Mouse (Mus musculus): ENCODE results near the gene Ramp3. TPM values are rescaled to one million over a fixed set of nuclear protein-coding genes. Genes with fewer than 3 reads are reported as not detected.
A peak's percentile ranks its signal among the peaks of the same experiment; 100 is the strongest.

The Ramp3 gene
- polyA plus RNA-seq, 1 experiment from 2014 or later: 1.7 TPM

- 80% methylated on average over 4 of the region's 4 CpGs for WGBS
- H3K4me2 ChIP-seq: no peak overlapping the region
- ATAC-seq (ENCODE audit: insufficient number of reproducible peaks, low FRiP score): no peak
- H3K4me3 ChIP-seq: no peak overlapping the region
- H3K9me3 ChIP-seq (replicated peaks): 0 out of 2 replicates have a peak, but pooled peaks cover 4% of the 10 kb centered on the region
- H3K4me1 ChIP-seq (replicated peaks): no peaks in the 10 kb centered on the region
- H3K27ac ChIP-seq (ENCODE audit: poor library complexity, severe bottlenecking): no peak overlapping the region
- no peak overlapping the region for H3K9ac ChIP-seq
- no peaks in the 10 kb centered on the region for H3K36me3 ChIP-seq
- no peaks in the 10 kb centered on the region for H3K27me3 ChIP-seq (replicated peaks)
Observed at GRCm38 (mm10) chr11:6670826-6671225, 12.5 kb downstream of the Ramp3 start.

GRCm38 (mm10) chr11:6674701-6675100, 16.4 kb downstream of the Ramp3 start:
- no peak overlapping the region for H3K4me2 ChIP-seq
- H3K4me1 ChIP-seq (replicated peaks): peaks cover under 1% of the 10 kb centered on the region; the same call in 1 of the 2 replicates
- no peaks in the 10 kb centered on the region for H3K36me3 ChIP-seq
- H3K9ac ChIP-seq: no peak overlapping the region
- ATAC-seq (ENCODE audit: insufficient number of reproducible peaks, low FRiP score): no peak
- no peak overlapping the region for H3K27ac ChIP-seq (ENCODE audit: poor library complexity, severe bottlenecking)
- H3K9me3 ChIP-seq (replicated peaks): no peaks in the 10 kb centered on the region
- H3K27me3 ChIP-seq (replicated peaks): 0 out of 2 replicates have a peak, but pooled peaks cover 4% of the 10 kb centered on the region
- no peak overlapping the region for H3K4me3 ChIP-seq
- 86% methylated on average over 9 of the region's 9 CpGs for WGBS

- Histone ChIP-seq H3K9me3 (replicated peaks) (no peaks in the 10 kb centered on the region), H3K4me2 (no peak overlapping the region), H3K9ac (no peak overlapping the region), H3K27ac (ENCODE audit: poor library complexity, severe bottlenecking) (no peak overlapping the region), H3K4me3 (no peak overlapping the region), H3K36me3 (no peaks in the 10 kb centered on the region), H3K27me3 (replicated peaks) (0 out of 2 replicates have a peak, but pooled peaks cover 4% of the 10 kb centered on the region), H3K4me1 (replicated peaks) (peaks cover 7% of the 10 kb centered on the region)
- 51% methylated on average over 7 of the region's 7 CpGs for WGBS
- ATAC-seq (ENCODE audit: insufficient number of reproducible peaks, low FRiP score): no peak
Observed at GRCm38 (mm10) chr11:6675402-6675801, 17.1 kb downstream of the Ramp3 start.

GRCm38 (mm10) chr11:6676641-6677040, 18.3 kb downstream of the Ramp3 start:
- Histone ChIP-seq H3K9me3 (replicated peaks) (peaks cover 3% of the 10 kb centered on the region; the same call in 1 of the 2 replicates), H3K4me2 (no peak overlapping the region), H3K4me3 (no peak overlapping the region), H3K36me3 (no peaks in the 10 kb centered on the region), H3K9ac (no peak overlapping the region), H3K27me3 (replicated peaks) (0 out of 2 replicates have a peak, but pooled peaks cover 4% of the 10 kb centered on the region), H3K4me1 (replicated peaks) (peaks cover 9% of the 10 kb centered on the region), H3K27ac (ENCODE audit: poor library complexity, severe bottlenecking) (no peak overlapping the region)
- 85% methylated on average over 9 of the region's 9 CpGs for WGBS
- ATAC-seq (ENCODE audit: insufficient number of reproducible peaks, low FRiP score): no peak

GRCm38 (mm10) chr11:6677530-6677929, 19.2 kb downstream of the Ramp3 start:
- H3K9me3 ChIP-seq (replicated peaks): peaks cover 4% of the 10 kb centered on the region; the same call in 1 of the 2 replicates
- H3K27ac ChIP-seq (ENCODE audit: poor library complexity, severe bottlenecking): no peak overlapping the region
- peaks cover 9% of the 10 kb centered on the region for H3K4me1 ChIP-seq (replicated peaks)
- no peak overlapping the region for H3K4me3 ChIP-seq
- 15% methylated on average over 7 of the region's 7 CpGs for WGBS
- no peak for ATAC-seq (ENCODE audit: insufficient number of reproducible peaks, low FRiP score)
- H3K27me3 ChIP-seq (replicated peaks): 0 out of 2 replicates have a peak, but pooled peaks cover 4% of the 10 kb centered on the region
- no peaks in the 10 kb centered on the region for H3K36me3 ChIP-seq
- no peak overlapping the region for H3K4me2 ChIP-seq
- no peak overlapping the region for H3K9ac ChIP-seq

GRCm38 (mm10) chr11:6679694-6680396, 21.5 kb downstream of the Ramp3 start:
- H3K4me2 ChIP-seq: peak overlapping the region; percentile 37
- no peak overlapping the region for H3K9ac ChIP-seq
- H3K36me3 ChIP-seq: no peaks in the 10 kb centered on the region
- 49% methylated on average over 17 of the region's 17 CpGs for WGBS
- peaks cover 4% of the 10 kb centered on the region; the same call in 1 of the 2 replicates for H3K9me3 ChIP-seq (replicated peaks)
- H3K27ac ChIP-seq (ENCODE audit: poor library complexity, severe bottlenecking): peak overlapping the region; percentile 46
- no peak overlapping the region for H3K4me3 ChIP-seq
- peaks cover 9% of the 10 kb centered on the region for H3K4me1 ChIP-seq (replicated peaks)
- peak; percentile 29 for ATAC-seq (ENCODE audit: insufficient number of reproducible peaks, low FRiP score)
- 0 out of 2 replicates have a peak, but pooled peaks cover 4% of the 10 kb centered on the region for H3K27me3 ChIP-seq (replicated peaks)

- peak overlapping the region; percentile 46; the same call in 1 of the 2 replicates for H3K27ac ChIP-seq (ENCODE audit: poor library complexity, severe bottlenecking)
- no peaks in the 10 kb centered on the region for H3K36me3 ChIP-seq
- peak overlapping the region; percentile 37 for H3K4me2 ChIP-seq
- H3K4me1 ChIP-seq (replicated peaks): peaks cover 9% of the 10 kb centered on the region
- H3K27me3 ChIP-seq (replicated peaks): 0 out of 2 replicates have a peak, but pooled peaks cover 4% of the 10 kb centered on the region
- ATAC-seq (ENCODE audit: insufficient number of reproducible peaks, low FRiP score): peak; percentile 55
- H3K9ac ChIP-seq: no peak overlapping the region
- no peak overlapping the region for H3K4me3 ChIP-seq
- 24% methylated on average over 10 of the region's 10 CpGs for WGBS
- H3K9me3 ChIP-seq (replicated peaks): peaks cover 4% of the 10 kb centered on the region; the same call in 1 of the 2 replicates
Observed at GRCm38 (mm10) chr11:6680397-6680818, 22.1 kb downstream of the Ramp3 start.

GRCm38 (mm10) chr11:6684741-6685140, 26.4 kb downstream of the Ramp3 start:
- Histone ChIP-seq H3K27ac (ENCODE audit: poor library complexity, severe bottlenecking) (no peak overlapping the region), H3K27me3 (replicated peaks) (no peaks in the 10 kb centered on the region), H3K4me2 (no peak overlapping the region), H3K4me3 (no peak overlapping the region), H3K9me3 (replicated peaks) (peaks cover 4% of the 10 kb centered on the region; the same call in 1 of the 2 replicates), H3K4me1 (replicated peaks) (peaks cover 7% of the 10 kb centered on the region), H3K9ac (no peak overlapping the region), H3K36me3 (no peaks in the 10 kb centered on the region)
- 71% methylated on average over 3 of the region's 3 CpGs for WGBS
- no peak for ATAC-seq (ENCODE audit: insufficient number of reproducible peaks, low FRiP score)

- Histone ChIP-seq H3K9ac (no peak overlapping the region), H3K4me1 (replicated peaks) (no peaks in the 10 kb centered on the region), H3K36me3 (no peaks in the 10 kb centered on the region), H3K27me3 (replicated peaks) (no peaks in the 10 kb centered on the region), H3K27ac (ENCODE audit: poor library complexity, severe bottlenecking) (no peak overlapping the region), H3K4me3 (no peak overlapping the region), H3K4me2 (no peak overlapping the region), H3K9me3 (replicated peaks) (no peaks in the 10 kb centered on the region)
- 69% methylated on average over 3 of the region's 3 CpGs for WGBS
- ATAC-seq (ENCODE audit: insufficient number of reproducible peaks, low FRiP score): no peak
Observed at GRCm38 (mm10) chr11:6688888-6689287, 30.6 kb downstream of the Ramp3 start.

GRCm38 (mm10) chr11:6692341-6692740, 34.0 kb downstream of the Ramp3 start:
- Histone ChIP-seq H3K36me3 (no peaks in the 10 kb centered on the region), H3K4me2 (no peak overlapping the region), H3K4me1 (replicated peaks) (no peaks in the 10 kb centered on the region), H3K27ac (ENCODE audit: poor library complexity, severe bottlenecking) (no peak overlapping the region), H3K9ac (no peak overlapping the region), H3K4me3 (no peak overlapping the region), H3K27me3 (replicated peaks) (no peaks in the 10 kb centered on the region), H3K9me3 (replicated peaks) (no peaks in the 10 kb centered on the region)
- no peak for ATAC-seq (ENCODE audit: insufficient number of reproducible peaks, low FRiP score)
- 46% methylated on average over 6 of the region's 6 CpGs for WGBS

- Histone ChIP-seq H3K4me3 (no peak overlapping the region), H3K27me3 (replicated peaks) (no peaks in the 10 kb centered on the region), H3K36me3 (no peaks in the 10 kb centered on the region), H3K9ac (no peak overlapping the region), H3K9me3 (replicated peaks) (no peaks in the 10 kb centered on the region), H3K27ac (ENCODE audit: poor library complexity, severe bottlenecking) (no peak overlapping the region), H3K4me2 (no peak overlapping the region), H3K4me1 (replicated peaks) (no peaks in the 10 kb centered on the region)
- 85% methylated on average over 10 of the region's 10 CpGs for WGBS
- ATAC-seq (ENCODE audit: insufficient number of reproducible peaks, low FRiP score): no peak
Observed at GRCm38 (mm10) chr11:6694114-6694513, 35.8 kb downstream of the Ramp3 start.
